Mouse (Mus musculus): Measurements from ENCODE around the gene Adat1.

The Adat1 gene

DNA sequence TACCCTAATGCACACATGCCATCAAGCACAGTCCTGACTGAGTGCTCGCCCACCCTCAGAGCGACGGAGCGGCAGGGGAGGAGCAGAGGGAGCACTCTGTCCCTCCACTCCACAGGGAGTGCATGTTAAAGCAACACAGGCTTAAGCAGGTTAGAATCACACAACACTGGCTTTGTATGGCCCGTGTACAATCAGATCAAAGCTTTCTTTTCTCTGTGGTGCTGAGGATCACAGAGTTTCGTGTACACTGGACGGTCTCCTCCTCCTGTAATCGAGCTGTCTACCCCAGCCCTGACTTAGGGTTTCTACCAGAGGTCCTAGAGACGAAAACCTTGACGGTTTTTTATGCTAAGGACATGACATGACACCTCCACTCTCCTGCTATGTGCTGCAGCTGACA lies 23.6 kb downstream of the Adat1 start:
- DNase-seq (ENCODE audit: low spot score in 2 of 2), result no peak

GRCm38 (mm10) chr8:111967246-111967870 lies 24.7 kb downstream of the Adat1 start:
- no peak for DNase-seq (ENCODE audit: low spot score in 2 of 2)

DNA sequence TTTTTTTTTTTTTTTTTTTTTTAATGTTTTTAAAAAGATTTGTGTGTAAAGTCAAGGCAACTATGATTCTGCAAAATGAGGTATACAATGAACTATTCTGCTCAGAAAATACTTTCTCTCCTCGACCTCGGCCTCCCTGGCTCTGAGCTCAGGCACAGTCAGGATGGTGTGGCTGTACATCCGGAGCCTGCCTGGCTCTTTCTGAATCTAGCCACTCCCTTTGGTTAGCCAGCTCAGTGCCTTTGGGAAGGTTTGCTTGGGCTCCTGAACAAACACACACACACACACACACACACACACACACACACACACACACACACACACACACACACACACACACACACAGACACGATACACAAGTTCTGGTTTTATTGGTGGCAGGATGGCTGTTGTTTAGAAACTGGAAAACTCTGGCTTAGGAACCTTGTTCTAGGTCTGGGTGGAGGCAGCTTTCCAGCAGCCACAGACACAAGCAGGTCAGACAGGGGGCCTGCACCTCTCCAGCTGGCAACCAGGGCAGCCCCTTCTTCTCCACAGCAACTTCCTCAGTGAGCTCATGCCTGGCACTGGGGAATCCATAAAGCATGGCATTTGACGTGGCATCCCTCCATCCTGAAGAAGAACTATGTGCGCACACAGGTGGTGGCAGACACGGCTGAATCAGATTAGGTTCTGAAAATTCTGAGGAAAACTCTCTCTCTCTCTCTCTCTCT lies 27.1 kb downstream of the Adat1 start:
- DNase-seq (ENCODE audit: low spot score in 2 of 2), result no peak

- DNase-seq (ENCODE audit: low spot score in 2 of 2), result no peak
Observed at GRCm38 (mm10) chr8:111964351-111964750, 27.8 kb downstream of the Adat1 start.

GRCm38 (mm10) chr8:111963546-111963945 lies 28.6 kb downstream of the Adat1 start:
- no peak for DNase-seq (ENCODE audit: low spot score in 2 of 2)

DNA sequence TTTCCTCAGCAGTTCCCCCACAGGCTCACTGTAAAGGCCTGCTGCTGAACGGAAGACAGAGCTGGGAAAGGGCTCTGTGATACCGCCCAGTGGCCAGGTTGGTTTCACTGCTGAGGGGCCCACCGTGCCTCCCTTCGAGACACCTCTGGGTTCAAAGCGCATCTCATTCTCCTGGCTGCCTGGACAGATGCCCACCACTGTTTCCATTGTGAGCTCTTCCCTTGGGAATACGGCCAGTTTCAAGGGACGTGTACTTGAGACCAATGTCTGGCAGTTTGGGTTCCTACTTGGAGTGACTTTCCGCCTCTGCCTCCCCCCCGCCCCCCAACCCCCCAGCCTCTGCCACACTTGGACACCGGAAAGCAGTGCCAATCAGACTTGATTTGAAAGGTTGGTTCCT lies 29.0 kb downstream of the Adat1 start:
- DNase-seq (ENCODE audit: low spot score in 2 of 2), result no peak

GRCm38 (mm10) chr8:111962589-111962988 lies 29.5 kb downstream of the Adat1 start:
- no peak for DNase-seq (ENCODE audit: low spot score in 2 of 2)

- no peak for DNase-seq (ENCODE audit: low spot score in 2 of 2)
Observed at GRCm38 (mm10) chr8:111961330-111961729, 30.8 kb downstream of the Adat1 start.

DNA sequence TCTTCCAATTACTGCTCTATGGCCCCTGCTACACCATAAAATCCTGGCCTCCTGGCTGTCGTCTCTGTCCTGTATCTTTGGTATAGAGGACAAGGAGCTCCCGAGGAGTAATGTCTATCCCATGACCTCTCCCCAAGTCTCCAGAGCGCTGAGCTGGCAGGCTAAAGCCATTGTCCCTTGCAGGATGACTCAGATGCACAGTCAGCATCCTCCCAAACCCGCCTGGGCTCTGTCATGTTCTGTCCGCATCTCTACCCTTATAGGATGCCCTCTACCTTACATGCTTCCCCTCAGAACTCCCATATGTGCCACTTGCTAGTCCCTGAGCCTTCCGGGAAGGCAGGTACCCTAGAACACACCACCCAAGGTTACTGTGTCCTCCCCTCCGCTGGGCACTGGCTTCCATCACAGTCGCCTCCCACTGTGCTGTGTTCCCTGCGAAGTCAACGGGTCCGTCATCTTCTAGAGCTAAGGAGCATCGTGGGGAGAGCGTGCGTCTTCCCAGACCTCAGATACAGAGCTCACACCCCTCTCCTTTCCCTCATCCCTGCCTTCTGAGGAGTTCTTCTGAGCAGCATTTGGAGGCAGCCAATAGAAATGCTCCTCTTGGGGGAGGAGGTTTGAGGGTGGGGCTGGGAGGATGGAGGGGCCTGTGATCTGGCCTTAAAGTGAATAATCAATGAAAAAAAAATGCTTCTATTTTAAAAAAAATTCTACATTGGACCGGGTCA lies 31.3 kb downstream of the Adat1 start:
- DNase-seq (ENCODE audit: low spot score in 2 of 2), result no peak

- no peak for DNase-seq (ENCODE audit: low spot score in 2 of 2)
Observed at GRCm38 (mm10) chr8:111957231-111957630, 34.9 kb downstream of the Adat1 start.

GRCm38 (mm10) chr8:111955879-111956278 lies 36.2 kb downstream of the Adat1 start:
- DNase-seq (ENCODE audit: low spot score in 2 of 2), result no peak

GRCm38 (mm10) chr8:111954844-111955594 lies 37.1 kb downstream of the Adat1 start:
- DNase-seq (ENCODE audit: low spot score in 2 of 2), result no peak

DNA sequence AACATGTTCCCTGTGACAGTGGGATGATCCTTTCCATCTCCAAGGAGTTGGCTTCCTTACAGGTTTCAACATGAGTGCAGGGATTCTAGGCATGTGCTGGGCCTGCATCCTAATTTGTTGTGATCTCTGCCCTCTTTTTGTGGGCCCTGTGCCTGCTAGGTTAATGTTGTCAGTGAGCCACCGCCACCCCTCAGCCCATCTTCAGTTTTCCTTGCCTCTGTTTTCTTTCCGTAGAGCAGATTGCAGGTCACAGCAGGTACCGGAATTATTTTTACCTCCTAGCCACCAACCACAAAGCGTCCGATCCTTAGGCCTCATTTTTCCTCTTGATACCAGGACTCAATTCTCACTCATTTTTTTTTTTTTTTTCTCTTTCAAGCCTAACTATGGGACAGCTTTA lies 40.2 kb downstream of the Adat1 start:
- no peak for DNase-seq (ENCODE audit: low spot score in 2 of 2)

GRCm38 (mm10) chr8:111951317-111951716 lies 40.8 kb downstream of the Adat1 start:
- no peak for DNase-seq (ENCODE audit: low spot score in 2 of 2)

- no peak for DNase-seq (ENCODE audit: low spot score in 2 of 2)
Observed at GRCm38 (mm10) chr8:111950846-111951245, 41.3 kb downstream of the Adat1 start.

DNA sequence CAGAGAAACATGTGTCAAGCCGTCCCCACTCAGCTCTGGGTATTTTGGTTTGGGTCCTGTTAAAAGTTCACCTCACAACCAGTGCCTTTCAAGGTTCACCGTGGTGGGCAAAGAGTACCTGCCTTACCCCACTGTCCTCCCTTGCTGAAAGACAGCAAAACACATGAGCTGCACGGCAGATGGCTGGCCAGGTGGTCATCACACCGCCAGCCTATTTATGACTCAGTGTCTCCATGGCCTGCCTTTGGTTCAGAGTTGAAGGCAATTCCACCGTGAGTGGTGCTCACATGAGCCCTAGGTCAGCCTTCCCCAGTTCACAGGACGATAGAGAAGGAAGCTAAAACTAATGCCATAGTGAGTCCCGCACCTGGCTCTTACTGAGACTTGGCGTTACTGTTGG lies 44.1 kb downstream of the Adat1 start:
- DNase-seq (ENCODE audit: low spot score in 2 of 2), result no peak

DNA sequence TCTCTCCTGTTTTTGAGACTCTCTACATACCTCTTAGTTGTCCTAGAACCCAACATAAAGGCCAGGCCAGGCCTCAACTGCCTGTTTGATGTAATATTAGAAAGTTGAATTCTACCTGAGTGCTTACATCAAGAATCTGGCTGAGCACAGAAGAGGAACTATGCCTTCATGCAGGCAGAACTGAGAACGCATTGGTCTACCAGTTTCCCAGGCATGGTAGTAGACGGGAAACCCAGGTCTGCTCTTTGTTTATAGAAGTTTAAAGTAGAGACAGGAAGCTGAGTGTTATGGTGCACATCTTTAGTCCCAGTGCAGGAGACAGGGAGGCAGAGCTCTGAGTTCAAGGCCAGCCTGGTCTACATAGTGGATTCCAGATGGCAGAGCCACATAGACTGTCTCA lies 45.0 kb downstream of the Adat1 start:
- DNase-seq (ENCODE audit: low spot score in 2 of 2), result no peak

GRCm38 (mm10) chr8:111943544-111943943 lies 48.6 kb downstream of the Adat1 start:
- DNase-seq (ENCODE audit: low spot score in 2 of 2), result no peak

GRCm38 (mm10) chr8:111941101-111941454 lies 51.0 kb downstream of the Adat1 start:
- peak; percentile 32 to 61 for DNase-seq (ENCODE audit: low spot score in 2 of 2)

- peak; percentile 90 to 96 for DNase-seq (ENCODE audit: low spot score in 2 of 2)
Observed at GRCm38 (mm10) chr8:111940171-111941100, 51.7 kb downstream of the Adat1 start, which contains the start of gene Gabarapl2. Gabarapl2 (plus strand) TSS chr8:111940703.

DNA sequence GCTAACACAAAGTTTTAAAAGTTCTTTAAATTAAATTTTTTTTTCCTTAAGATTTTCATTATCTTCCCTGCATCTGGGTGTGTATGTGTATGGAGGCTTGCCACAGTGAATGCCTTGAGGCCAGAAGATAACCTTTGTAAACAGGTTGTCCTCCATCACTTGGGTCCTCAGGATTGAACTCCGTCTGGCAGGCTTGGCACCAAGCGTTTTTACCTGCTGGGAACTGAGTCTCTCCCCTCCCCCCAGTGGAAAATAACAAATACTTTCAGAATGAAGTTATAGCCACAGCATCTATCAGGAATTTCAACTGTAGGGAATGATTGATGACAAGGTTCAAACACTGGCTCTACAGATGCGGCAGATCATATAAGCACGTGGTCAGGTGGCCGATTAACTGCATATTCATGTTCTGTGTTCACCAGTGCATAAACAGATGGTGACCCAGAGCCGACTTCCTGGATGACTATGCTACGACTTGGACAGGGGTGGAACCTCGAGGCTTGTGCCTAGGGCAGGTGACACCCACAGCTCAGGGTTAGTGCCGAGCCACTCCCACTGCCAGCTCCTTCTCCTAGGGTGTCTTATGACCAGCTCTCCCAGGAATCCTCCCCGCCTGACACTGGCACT lies 52.5 kb downstream of the Adat1 start:
- peak in 1 of 2 experiments; percentile 26 for DNase-seq (ENCODE audit: low spot score in 2 of 2)
